Mouse (Mus musculus) CD4-positive, CD25-positive, alpha-beta regulatory T cell, adult 4 months (primary cell): ENCODE results near the gene C3. TPM values are rescaled to one million over a fixed set of nuclear protein-coding genes. Genes with fewer than 3 reads are reported as not detected.

Experiments
- polyA plus RNA-seq, 2 experiments: library from polyadenylated mRNA; unstranded; fragments of 100-300 nt; shearing (Covaris generic); gene quantifications; one replicate each; pipeline ENCODE4 v1.2.1; 2017

Gene C3
- polyA plus RNA-seq, 2 experiments from 2014 or later, result 0.85 to 1.3 TPM

Other genes starting within 250 kb of the C3 start
- gene Acer1, start 246.0 kb downstream of the C3 start, polyA plus RNA-seq, result under 1 TPM in 1 of 2 experiments, not detected in 1; 0.16 TPM
- gene Clpp, start 237.8 kb downstream of the C3 start, polyA plus RNA-seq, result 100 to 1,000 TPM; 108 to 110 TPM
- 10 to 100 TPM; 21.6 to 25.1 TPM for gene Alkbh7, start 230.8 kb downstream of the C3 start, polyA plus RNA-seq
- not detected for gene Pspn, start 228.1 kb downstream of the C3 start, polyA plus RNA-seq
- 100 to 1,000 TPM in 1 of 2 experiments, 10 to 100 TPM in 1; 72.1 to 102 TPM for gene Gtf2f1, start 216.8 kb downstream of the C3 start, polyA plus RNA-seq
- gene Gm17949, start 216.7 kb downstream of the C3 start, polyA plus RNA-seq, result 1 to 10 TPM in 1 of 2 experiments, not detected in 1; 1.5 TPM
- 10 to 100 TPM; 16.0 to 29.4 TPM for gene Khsrp, start 196.6 kb downstream of the C3 start, polyA plus RNA-seq
- not detected for gene Slc25a41, start 186.5 kb downstream of the C3 start, polyA plus RNA-seq
- 1 to 10 TPM; 2.1 to 2.9 TPM for gene Crb3, start 169.0 kb downstream of the C3 start, polyA plus RNA-seq
- gene Slc25a23, start 168.3 kb downstream of the C3 start, polyA plus RNA-seq, result 1 to 10 TPM; 2.3 to 3.4 TPM
- gene Dennd1c, start 149.6 kb downstream of the C3 start, polyA plus RNA-seq, result 100 to 1,000 TPM; 215 to 337 TPM
- 1 to 10 TPM; 4.3 to 7.8 TPM for gene Tubb4a, start 140.4 kb downstream of the C3 start, polyA plus RNA-seq
- gene Tnfsf9, start 122.8 kb downstream of the C3 start, polyA plus RNA-seq, result 10 to 100 TPM in 1 of 2 experiments, 1 to 10 TPM in 1; 8.2 to 11.9 TPM
- under 1 TPM in 1 of 2 experiments, not detected in 1; 0.52 TPM for gene Cd70, start 78.4 kb downstream of the C3 start, polyA plus RNA-seq
- gene Tnfsf14, start 34.0 kb downstream of the C3 start, polyA plus RNA-seq, result 10 to 100 TPM in 1 of 2 experiments, 1 to 10 TPM in 1; 5.9 to 11.7 TPM
- gene Gpr108, start 20.3 kb upstream of the C3 start, polyA plus RNA-seq, result 10 to 100 TPM; 62.0 to 94.4 TPM
- gene Trip10, start 21.3 kb upstream of the C3 start, polyA plus RNA-seq, result 1 to 10 TPM; 2.6 to 3.6 TPM
- gene Vav1, start 51.0 kb upstream of the C3 start, polyA plus RNA-seq, result 100 to 1,000 TPM in 1 of 2 experiments, 10 to 100 TPM in 1; 88.9 to 130 TPM
- gene Adgre1, start 130.6 kb upstream of the C3 start, polyA plus RNA-seq, result 1 to 10 TPM in 1 of 2 experiments, under 1 TPM in 1; 0.79 to 2.9 TPM